Mouse (Mus musculus): Measurements from ENCODE around the gene G6pc. TPM values are rescaled to one million over a fixed set of nuclear protein-coding genes. Genes with fewer than 3 reads are reported as not detected.
A peak's percentile ranks its signal among the peaks of the same experiment; 100 is the strongest.
"Not testable (repeated sequence)": the region's sequence is repeated elsewhere in the genome, so short reads cannot be mapped to it uniquely, and the experiment has no call there.

The G6pc gene
- polyA plus RNA-seq, 1 experiment from 2014 or later = not detected

- peaks cover 23% of the 10 kb centered on the region for H3K4me1 ChIP-seq (replicated peaks)
- WGBS = 75% methylated on average over 3 of the region's 3 CpGs
Measured at GRCm38 (mm10) chr11:101357505-101358182, 9.7 kb upstream of the G6pc start.

GRCm38 (mm10) chr11:101359776-101360175 is 7.6 kb upstream of the G6pc start:
- H3K27me3 ChIP-seq (replicated peaks) = no peaks in the 10 kb centered on the region
- peaks cover 32% of the 10 kb centered on the region for H3K4me1 ChIP-seq (replicated peaks)
- WGBS = 58% methylated on average over 9 of the region's 9 CpGs
- no peak overlapping the region for H3K4me3 ChIP-seq
- H3K9me3 ChIP-seq (replicated peaks) = no peaks in the 10 kb centered on the region
- H3K36me3 ChIP-seq = no peaks in the 10 kb centered on the region
- H3K4me2 ChIP-seq = no peak overlapping the region
- peak overlapping the region; percentile 74 for H3K27ac ChIP-seq (ENCODE audit: poor library complexity, severe bottlenecking)
- no peak overlapping the region for H3K9ac ChIP-seq
- ATAC-seq (ENCODE audit: insufficient number of reproducible peaks, low FRiP score) = no peak

More at GRCm38 (mm10) chr11:101357505-101358182, 9.7 kb upstream of the G6pc start:
- Histone ChIP-seq H3K27ac (ENCODE audit: poor library complexity, severe bottlenecking) (no peak overlapping the region), H3K27me3 (replicated peaks) (no peaks in the 10 kb centered on the region), H3K9ac (no peak overlapping the region), H3K9me3 (replicated peaks) (no peaks in the 10 kb centered on the region), H3K4me2 (no peak overlapping the region), H3K4me3 (no peak overlapping the region), H3K36me3 (no peaks in the 10 kb centered on the region)
- ATAC-seq (ENCODE audit: insufficient number of reproducible peaks, low FRiP score) = no peak

- H3K36me3 ChIP-seq = no peaks in the 10 kb centered on the region
- peaks cover 32% of the 10 kb centered on the region for H3K4me1 ChIP-seq (replicated peaks)
- peak overlapping the region; percentile 74; the same call in 1 of the 2 replicates for H3K27ac ChIP-seq (ENCODE audit: poor library complexity, severe bottlenecking)
- H3K4me2 ChIP-seq = peak overlapping the region; percentile 8; the same call in 1 of the 2 replicates
- 28% methylated on average over 3 of the region's 3 CpGs for WGBS
- no peaks in the 10 kb centered on the region for H3K9me3 ChIP-seq (replicated peaks)
- no peaks in the 10 kb centered on the region for H3K27me3 ChIP-seq (replicated peaks)
- H3K4me3 ChIP-seq = no peak overlapping the region
- no peak; the same call in 1 of the 2 replicates for ATAC-seq (ENCODE audit: insufficient number of reproducible peaks, low FRiP score)
- no peak overlapping the region for H3K9ac ChIP-seq
Measured at GRCm38 (mm10) chr11:101360651-101361113, 6.7 kb upstream of the G6pc start.

DNA sequence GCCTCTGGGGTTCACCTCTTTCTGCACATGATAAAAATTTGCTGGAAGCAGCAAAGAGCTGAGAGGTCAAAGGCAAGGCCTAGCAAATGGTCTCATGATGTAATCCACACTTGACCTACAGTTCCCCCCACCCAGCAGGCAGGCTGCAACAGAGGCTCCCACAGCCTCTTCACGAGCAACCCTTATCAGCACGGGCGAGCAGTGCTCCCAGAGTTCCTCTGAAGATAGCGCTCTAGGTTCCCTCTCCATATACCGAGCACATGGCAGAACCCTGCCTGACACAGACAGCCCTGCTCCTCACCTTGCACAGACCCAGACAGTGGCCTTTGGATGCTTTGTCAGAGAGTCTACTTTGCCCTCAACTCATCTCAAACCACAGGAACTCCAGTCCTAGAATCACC is 2.8 kb upstream of the G6pc start:
- WGBS = 13% methylated on average over 5 of the region's 5 CpGs
- H3K9ac ChIP-seq = no peak overlapping the region
- peaks cover 30% of the 10 kb centered on the region for H3K4me1 ChIP-seq (replicated peaks)
- no peaks in the 10 kb centered on the region for H3K36me3 ChIP-seq
- H3K4me2 ChIP-seq = no peak overlapping the region
- no peaks in the 10 kb centered on the region for H3K9me3 ChIP-seq (replicated peaks)
- no peak for ATAC-seq (ENCODE audit: insufficient number of reproducible peaks, low FRiP score)
- H3K4me3 ChIP-seq = no peak overlapping the region
- no peak overlapping the region for H3K27ac ChIP-seq (ENCODE audit: poor library complexity, severe bottlenecking)
- no peaks in the 10 kb centered on the region for H3K27me3 ChIP-seq (replicated peaks)

- H3K27ac ChIP-seq (ENCODE audit: poor library complexity, severe bottlenecking) = no peak overlapping the region
- no peak overlapping the region for H3K4me3 ChIP-seq
- H3K4me1 ChIP-seq (replicated peaks) = no peaks in the 10 kb centered on the region
- H3K27me3 ChIP-seq (replicated peaks) = no peaks in the 10 kb centered on the region; the same call in 1 of the 2 replicates
- 76% methylated on average over 5 of the region's 5 CpGs for WGBS
- no peak overlapping the region for H3K9ac ChIP-seq
- ATAC-seq (ENCODE audit: insufficient number of reproducible peaks, low FRiP score) = no peak
- H3K36me3 ChIP-seq = no peaks in the 10 kb centered on the region
- H3K9me3 ChIP-seq (replicated peaks) = no peaks in the 10 kb centered on the region
- no peak overlapping the region for H3K4me2 ChIP-seq
Measured at GRCm38 (mm10) chr11:101370141-101370540, 2.8 kb downstream of the G6pc start.

GRCm38 (mm10) chr11:101374421-101374938 is 7.1 kb downstream of the G6pc start:
- Histone ChIP-seq H3K4me3 (no peak overlapping the region), H3K27ac (ENCODE audit: poor library complexity, severe bottlenecking) (no peak overlapping the region), H3K4me1 (replicated peaks) (no peaks in the 10 kb centered on the region), H3K36me3 (no peaks in the 10 kb centered on the region), H3K4me2 (no peak overlapping the region), H3K9me3 (replicated peaks) (no peaks in the 10 kb centered on the region), H3K9ac (no peak overlapping the region), H3K27me3 (replicated peaks) (no peaks in the 10 kb centered on the region; the same call in 1 of the 2 replicates)
- ATAC-seq (ENCODE audit: insufficient number of reproducible peaks, low FRiP score) = no peak
- WGBS = 64% methylated on average over 7 of the region's 7 CpGs

- H3K27ac ChIP-seq (ENCODE audit: poor library complexity, severe bottlenecking); H3K9ac ChIP-seq; H3K4me2 ChIP-seq; H3K9me3 ChIP-seq (replicated peaks); ATAC-seq (ENCODE audit: insufficient number of reproducible peaks, low FRiP score); H3K4me1 ChIP-seq (replicated peaks); H3K4me3 ChIP-seq; H3K27me3 ChIP-seq (replicated peaks); H3K36me3 ChIP-seq: not testable (repeated sequence)
- 80% methylated on average over 8 of the region's 8 CpGs for WGBS
Measured at GRCm38 (mm10) chr11:101378196-101378595, 10.8 kb downstream of the G6pc start.

- no peak for ATAC-seq (ENCODE audit: insufficient number of reproducible peaks, low FRiP score)
Measured at GRCm38 (mm10) chr11:101378926-101379325, 11.6 kb downstream of the G6pc start.

GRCm38 (mm10) chr11:101381817-101382216 is 14.5 kb downstream of the G6pc start:
- no peaks in the 10 kb centered on the region for H3K27me3 ChIP-seq (replicated peaks)
- no peak overlapping the region for H3K9ac ChIP-seq
- no peak for ATAC-seq (ENCODE audit: insufficient number of reproducible peaks, low FRiP score)
- H3K36me3 ChIP-seq = no peaks in the 10 kb centered on the region
- no peaks in the 10 kb centered on the region for H3K4me1 ChIP-seq (replicated peaks)
- no peak overlapping the region for H3K4me3 ChIP-seq
- 18% methylated on average over 4 of the region's 4 CpGs for WGBS
- H3K9me3 ChIP-seq (replicated peaks) = no peaks in the 10 kb centered on the region
- H3K27ac ChIP-seq (ENCODE audit: poor library complexity, severe bottlenecking) = no peak overlapping the region
- H3K4me2 ChIP-seq = no peak overlapping the region

More at GRCm38 (mm10) chr11:101378926-101379325, 11.6 kb downstream of the G6pc start:
- H3K9me3 ChIP-seq (replicated peaks) = no peaks in the 10 kb centered on the region
- WGBS = 66% methylated on average over 6 of the region's 6 CpGs
- H3K4me1 ChIP-seq (replicated peaks) = no peaks in the 10 kb centered on the region
- no peak overlapping the region for H3K4me2 ChIP-seq
- H3K27ac ChIP-seq (ENCODE audit: poor library complexity, severe bottlenecking) = no peak overlapping the region
- H3K4me3 ChIP-seq = no peak overlapping the region
- no peaks in the 10 kb centered on the region for H3K36me3 ChIP-seq
- no peaks in the 10 kb centered on the region for H3K27me3 ChIP-seq (replicated peaks)
- no peak overlapping the region for H3K9ac ChIP-seq

DNA sequence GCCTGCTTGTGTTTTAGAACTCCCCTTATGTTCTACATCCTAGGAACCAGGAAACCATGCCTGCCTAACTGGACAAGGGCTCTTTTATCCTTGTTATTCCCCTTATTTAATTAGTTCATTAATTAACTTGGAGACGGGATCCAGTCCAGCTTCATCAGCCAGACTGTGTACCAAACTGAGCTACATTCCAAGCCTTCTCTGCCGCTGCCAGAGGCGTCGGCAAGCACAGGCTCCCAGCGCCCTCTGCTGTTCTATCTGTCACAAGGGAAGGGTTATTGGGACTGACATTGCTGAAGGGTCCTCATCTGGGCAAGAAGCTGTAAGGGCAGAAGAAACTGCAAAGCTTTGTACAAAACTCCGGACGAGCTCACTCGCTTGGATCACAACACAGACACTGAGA is 27.7 kb downstream of the G6pc start:
- Histone ChIP-seq H3K4me3 (no peak overlapping the region), H3K9ac (no peak overlapping the region), H3K27ac (ENCODE audit: poor library complexity, severe bottlenecking) (no peak overlapping the region), H3K36me3 (no peaks in the 10 kb centered on the region), H3K4me2 (no peak overlapping the region), H3K27me3 (replicated peaks) (no peaks in the 10 kb centered on the region), H3K4me1 (replicated peaks) (no peaks in the 10 kb centered on the region), H3K9me3 (replicated peaks) (0 out of 2 replicates have a peak, but pooled peaks cover 4% of the 10 kb centered on the region)
- 9% methylated on average over 8 of the region's 8 CpGs for WGBS
- no peak for ATAC-seq (ENCODE audit: insufficient number of reproducible peaks, low FRiP score)

- Histone ChIP-seq H3K27me3 (replicated peaks) (no peaks in the 10 kb centered on the region), H3K9me3 (replicated peaks) (no peaks in the 10 kb centered on the region), H3K27ac (ENCODE audit: poor library complexity, severe bottlenecking) (no peak overlapping the region), H3K36me3 (peaks cover 53% of the 10 kb centered on the region), H3K4me2 (no peak overlapping the region), H3K4me1 (replicated peaks) (peaks cover 9% of the 10 kb centered on the region), H3K4me3 (no peak overlapping the region), H3K9ac (no peak overlapping the region)
- ATAC-seq (ENCODE audit: insufficient number of reproducible peaks, low FRiP score) = no peak
- 94% methylated on average over 2 of the region's 2 CpGs for WGBS
Measured at GRCm38 (mm10) chr11:101415306-101415705, 47.9 kb downstream of the G6pc start.
